Mouse (Mus musculus): ENCODE data around the gene Ube2u.

The Ube2u gene

DNA sequence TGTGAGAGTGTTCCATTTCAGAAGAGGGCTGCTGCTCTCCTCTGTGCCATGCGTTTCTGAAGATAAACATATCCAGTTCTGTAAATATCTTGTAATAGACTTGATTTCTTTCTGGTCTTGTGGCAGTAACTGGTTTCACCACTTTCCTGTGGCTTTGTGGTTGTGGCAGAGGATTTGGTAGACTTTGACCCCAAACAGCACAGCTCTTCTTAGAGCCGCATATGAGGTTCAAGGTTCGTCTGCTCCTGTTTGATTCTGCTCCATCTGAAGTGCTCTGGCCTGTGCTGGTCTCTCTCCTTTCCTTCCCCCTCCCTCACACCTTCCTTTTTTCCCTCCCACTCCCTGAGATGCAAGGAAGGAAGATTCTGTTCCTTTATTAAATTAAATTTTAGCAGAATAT, 60.8 kb downstream of the Ube2u start:
- no peak for DNase-seq (ENCODE audit: extremely low read depth, low read depth, low spot score)

DNA sequence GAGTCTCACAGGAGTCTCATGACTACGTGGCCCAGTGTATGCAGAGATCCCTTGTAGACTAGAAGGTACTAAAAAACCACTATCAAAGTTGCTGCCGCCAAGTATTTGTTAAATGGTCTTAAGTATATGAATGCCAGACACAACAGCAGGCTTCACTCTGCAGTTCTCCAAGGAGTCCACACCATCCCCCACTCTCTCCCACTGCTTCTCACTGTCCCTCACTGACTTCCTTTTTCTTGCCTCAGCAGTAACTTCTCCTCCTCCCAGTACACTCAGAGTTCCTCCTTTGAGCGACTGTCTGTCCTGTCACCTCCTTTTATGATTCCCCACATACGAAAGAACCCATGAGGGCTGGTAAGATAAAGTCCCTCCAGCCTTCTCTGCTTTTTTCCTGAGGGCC, 69.3 kb downstream of the Ube2u start:
- no peak for DNase-seq (ENCODE audit: extremely low read depth, low read depth, low spot score)

DNA sequence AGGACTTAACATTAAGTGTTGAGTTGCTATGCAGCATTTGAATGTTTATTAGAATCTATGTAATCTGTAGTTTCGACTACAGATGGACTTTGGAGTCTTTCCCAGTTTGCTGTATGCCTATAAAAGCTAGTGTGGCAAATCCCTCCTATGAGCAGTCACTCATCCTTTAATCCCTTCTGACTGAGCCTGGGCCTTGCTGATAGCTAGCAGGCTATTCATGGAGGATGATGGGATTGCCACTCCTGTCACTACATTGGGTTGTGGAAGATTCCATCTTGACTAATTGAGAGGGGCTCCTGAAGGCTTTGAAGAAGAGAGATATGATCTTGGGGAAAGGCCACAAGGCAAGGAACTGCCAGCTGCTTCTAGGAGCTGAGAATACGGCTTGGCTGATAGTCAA, 74.6 kb downstream of the Ube2u start:
- DNase-seq (ENCODE audit: extremely low read depth, low read depth, low spot score), result no peak

DNA sequence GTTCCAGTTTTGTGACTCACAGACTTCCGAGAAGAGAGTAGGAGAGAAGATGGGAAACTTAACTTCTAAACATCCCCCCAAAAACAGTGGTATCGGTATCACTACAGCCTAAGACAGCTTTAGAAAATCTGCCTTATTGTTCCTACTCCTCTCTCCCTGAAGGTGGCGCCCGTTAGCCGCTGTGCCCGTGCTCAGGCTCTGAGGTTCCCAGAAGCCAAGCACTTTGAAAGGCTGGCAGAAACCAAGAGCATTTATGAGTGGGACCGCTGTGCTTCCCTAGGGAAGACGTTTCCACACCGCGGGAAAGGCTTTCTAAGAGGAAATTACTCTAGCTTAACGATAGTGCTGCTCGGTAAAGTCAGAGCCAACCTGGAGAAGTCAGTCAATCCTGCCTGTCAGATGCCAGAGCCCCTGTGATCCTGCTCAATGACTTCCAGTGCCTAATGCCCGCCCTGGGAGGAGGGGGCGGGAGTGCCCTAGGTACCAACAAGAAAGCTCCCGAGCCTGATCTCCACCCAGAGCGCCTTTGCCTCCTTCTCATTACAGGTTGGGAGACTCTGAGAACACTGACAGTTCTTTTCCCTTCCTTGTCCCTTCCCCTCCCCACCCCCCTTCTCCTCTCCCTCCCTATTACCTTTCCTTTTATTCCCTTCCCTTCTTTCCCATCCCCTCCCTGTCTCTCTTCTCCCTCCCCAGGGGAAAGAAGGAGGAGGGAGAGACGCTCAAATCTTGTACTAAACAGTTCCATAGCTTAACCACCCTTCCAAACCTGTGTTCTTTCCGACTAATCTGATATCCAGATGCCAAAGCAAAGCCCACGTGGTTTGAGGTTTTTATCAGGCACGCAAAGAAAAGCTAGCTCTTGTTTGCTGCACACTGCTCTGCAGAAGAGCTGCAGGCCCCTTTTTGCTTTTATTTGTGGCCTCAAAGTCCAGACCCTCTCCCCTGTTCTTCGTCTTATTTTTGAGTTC, 109.9 kb downstream of the Ube2u start:
- DNase-seq (ENCODE audit: extremely low read depth, low read depth, low spot score), result no peak

DNA sequence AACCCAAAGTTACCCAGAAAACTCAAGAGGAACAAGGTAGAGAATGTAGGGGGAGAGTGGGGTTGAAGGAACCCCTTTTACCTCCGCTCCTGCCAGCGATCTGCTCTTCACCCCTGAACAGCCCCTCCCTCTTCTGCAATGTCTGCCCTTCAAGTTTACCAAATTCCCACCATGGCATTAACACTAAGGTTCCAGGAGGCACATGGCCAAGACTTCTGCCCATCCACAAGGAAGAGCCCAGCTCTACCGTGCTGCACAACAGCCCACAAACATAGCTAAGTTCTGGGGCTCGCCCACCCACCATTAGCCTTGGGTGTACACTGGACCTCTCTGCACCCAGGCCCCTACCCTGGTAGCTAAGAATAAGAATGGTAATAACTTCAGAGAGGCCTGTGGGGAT, 117.1 kb downstream of the Ube2u start:
- DNase-seq (ENCODE audit: extremely low read depth, low read depth, low spot score), result no peak

DNA sequence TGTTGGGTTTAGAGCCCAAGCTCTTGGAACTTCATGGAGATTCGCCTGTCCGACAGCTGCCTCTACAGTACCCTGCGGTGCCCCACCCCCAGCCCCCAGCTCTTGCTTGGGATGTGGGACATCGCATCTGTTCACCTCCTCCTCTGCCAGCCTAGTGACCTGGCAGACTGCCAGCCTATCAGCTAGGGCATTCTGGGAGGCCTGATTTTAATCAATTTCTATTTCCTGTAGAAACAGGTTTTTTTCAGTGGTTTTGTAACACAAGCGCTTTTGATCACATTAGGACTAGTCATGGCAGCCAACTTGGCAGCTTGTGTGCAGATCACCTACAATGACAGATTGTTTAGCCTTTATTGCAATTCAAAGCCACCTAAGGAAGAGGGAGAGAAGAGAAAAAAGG, 118.0 kb downstream of the Ube2u start:
- DNase-seq (ENCODE audit: extremely low read depth, low read depth, low spot score), result no peak

DNA sequence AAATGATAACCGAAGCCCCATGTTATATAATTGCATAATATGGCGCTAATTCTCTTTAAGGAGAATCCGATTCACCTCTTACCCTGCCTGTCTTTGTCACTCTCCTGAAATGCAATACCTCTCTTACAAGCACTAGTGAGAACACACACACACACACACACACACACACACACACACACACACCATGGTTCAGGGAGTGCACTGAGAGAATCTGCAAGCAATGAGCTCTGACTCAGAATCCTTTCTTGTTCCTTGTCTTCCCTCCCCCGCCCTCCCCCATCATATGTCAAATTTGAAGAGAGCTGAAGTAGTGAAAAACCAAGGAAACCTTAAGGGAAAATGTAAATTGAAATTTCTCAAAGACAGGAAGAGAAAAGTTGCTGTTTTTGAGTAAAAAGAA, 118.4 kb downstream of the Ube2u start:
- DNase-seq (ENCODE audit: extremely low read depth, low read depth, low spot score), result no peak

Measured in fat pad, adult 2 months (tissue).